8 mouse cellular contexts compared by ENCODE assay signal in the genomic region with DNA sequence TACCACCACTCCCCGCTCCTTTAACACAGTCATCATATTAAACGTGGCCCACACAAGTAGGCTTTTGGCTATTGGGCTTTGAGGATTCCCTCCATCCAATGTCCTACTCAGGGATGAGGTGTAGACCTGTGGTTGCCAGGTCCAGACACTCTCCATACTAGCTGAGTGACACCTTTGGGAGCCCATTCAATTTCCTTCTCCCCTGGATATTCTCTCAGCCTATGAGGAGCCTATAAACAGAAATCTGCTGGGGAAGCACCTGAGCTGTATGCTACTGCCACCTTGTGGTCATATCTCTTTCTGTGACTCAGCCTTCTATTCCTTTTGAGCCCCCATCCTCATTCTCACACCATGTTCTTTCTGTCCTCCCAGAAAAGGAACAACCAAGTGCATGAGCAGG.
DNase-seq lines count a peak whose midpoint lies in the region; ATAC-seq and TF ChIP-seq lines count a peak whose summit lies in the region.

No protein-coding gene starts in this region.

- H3K27me3 ChIP-seq in thymus, adult 2 months (ENCODE audit: control insufficient read depth, insufficient read depth, low read length), result no peaks in the 10 kb centered on the region
- H3K27me3 ChIP-seq in hindbrain, postnatal 0 days (ENCODE audit: insufficient read depth, low read length), result no peaks in the 10 kb centered on the region
- H3K27me3 ChIP-seq in neural tube, embryonic 14.5 days (ENCODE audit: control insufficient read depth, insufficient read depth, low read length), result no peaks in the 10 kb centered on the region

- H3K9ac ChIP-seq in hindbrain, postnatal 0 days (replicated peaks; ENCODE audit: low read length), result no peak overlapping the region
- no peak overlapping the region for H3K9ac ChIP-seq in neural tube, embryonic 14.5 days (replicated peaks; ENCODE audit: low read depth, low read length)

- no peak for ATAC-seq in cerebellum, adult (ENCODE audit: insufficient number of reproducible peaks, low FRiP score, low TSS enrichment)
- ATAC-seq in hindbrain, postnatal 0 days, result peak; percentile 49; the same call in 1 of the 2 replicates
- peak; percentile 69 for ATAC-seq in neural tube, embryonic 14.5 days (ENCODE audit: low read depth)

- TF ChIP-seq CTCF in thymus, adult 2 months (IDR thresholded peaks at IDR 0.05; ENCODE audit: borderline replicate concordance, control insufficient read depth, extremely low read depth, insufficient read depth, low read length, poor library complexity), result no peak
- TF ChIP-seq CTCF in hindbrain, postnatal 0 days (IDR thresholded peaks at IDR 0.05; ENCODE audit: low read depth), result peak; percentile 73

- no peaks in the 10 kb centered on the region for H3K36me3 ChIP-seq in thymus, adult 2 months (ENCODE audit: control insufficient read depth, insufficient read depth, low read length)
- no peaks in the 10 kb centered on the region for H3K36me3 ChIP-seq in hindbrain, postnatal 0 days (ENCODE audit: insufficient read depth, low read length)
- H3K36me3 ChIP-seq in neural tube, embryonic 14.5 days (ENCODE audit: control insufficient read depth, insufficient read depth, low read length), result no peaks in the 10 kb centered on the region

- H3K4me1 ChIP-seq in thymus, adult 2 months (replicated peaks; ENCODE audit: control insufficient read depth, insufficient read depth, low read length), result no peaks in the 10 kb centered on the region
- no peaks in the 10 kb centered on the region for H3K4me1 ChIP-seq in hindbrain, postnatal 0 days (ENCODE audit: insufficient read depth, low read length)
- H3K4me1 ChIP-seq in neural tube, embryonic 14.5 days (ENCODE audit: control insufficient read depth, insufficient read depth, low read length), result no peaks in the 10 kb centered on the region

- H3K27ac ChIP-seq in thymus, adult 2 months (ENCODE audit: control insufficient read depth, insufficient read depth, low read length), result no peak overlapping the region
- H3K27ac ChIP-seq in hindbrain, postnatal 0 days, result no peak overlapping the region
- no peak overlapping the region for H3K27ac ChIP-seq in neural tube, embryonic 14.5 days (ENCODE audit: low read depth, low read length)

- TF ChIP-seq POLR2A in thymus, adult 2 months (IDR thresholded peaks at IDR 0.05; ENCODE audit: control insufficient read depth, extremely low read depth, insufficient read depth, low read length, poor library complexity), result no peak

- H3K4me2 ChIP-seq in hindbrain, postnatal 0 days (ENCODE audit: low read depth, low read length), result no peak overlapping the region
- H3K4me2 ChIP-seq in neural tube, embryonic 14.5 days (ENCODE audit: low read depth, low read length), result no peak overlapping the region

- peak; percentile 23 to 25 for DNase-seq in cerebellum, postnatal 14 days
- DNase-seq in thymus, adult 2 months, result peak; percentile 14
- no peak for DNase-seq in thymus, postnatal 36 days
- DNase-seq in hindbrain, postnatal 0 days (ENCODE audit: low spot score), result peak; percentile 58
- no peak for DNase-seq in cerebellum, adult 8-10 months
- no peak for DNase-seq in right cerebral cortex, postnatal 36 days (ENCODE audit: low spot score in 2 of 2)

- WGBS in thymus, adult 2 months, result 94% methylated on average over 2 of the region's 2 CpGs
- WGBS in hindbrain, postnatal 0 days, result 88% methylated on average over 2 of the region's 2 CpGs
- WGBS in neural tube, embryonic 14.5 days, result 98% methylated on average over 2 of the region's 2 CpGs

- no peaks in the 10 kb centered on the region for H3K9me3 ChIP-seq in hindbrain, postnatal 0 days (ENCODE audit: low read length)
- H3K9me3 ChIP-seq in neural tube, embryonic 14.5 days (ENCODE audit: control insufficient read depth, low read length), result no peaks in the 10 kb centered on the region

- no peak overlapping the region for H3K4me3 ChIP-seq in thymus, adult 2 months (ENCODE audit: control insufficient read depth, insufficient read depth, low read length)
- H3K4me3 ChIP-seq in hindbrain, postnatal 0 days (ENCODE audit: low read length), result no peak overlapping the region
- no peak overlapping the region for H3K4me3 ChIP-seq in neural tube, embryonic 14.5 days (ENCODE audit: low read depth, low read length)

Comparison
In these comparisons a context has a peak if more than half of its experiments do, and no peak if none do; other contexts are left out.
1. DNase-seq: peak in cerebellum, postnatal 14 days (2 of 2), thymus, adult 2 months (single experiment) and hindbrain, postnatal 0 days (single experiment); none in thymus, postnatal 36 days (0 of 2), cerebellum, adult 8-10 months (single experiment) and right cerebral cortex, postnatal 36 days (0 of 2).